Mouse (Mus musculus) cerebellum, adult 8-10 months (tissue): ENCODE measurements around the gene Rfxank.
A peak's percentile ranks its signal among the peaks of the same experiment; 100 is the strongest.

Source experiments
- DNase-seq: peaks from one replicate; pipeline ENCODE4 v3.0.0; 2022

Gene Rfxank

DNA sequence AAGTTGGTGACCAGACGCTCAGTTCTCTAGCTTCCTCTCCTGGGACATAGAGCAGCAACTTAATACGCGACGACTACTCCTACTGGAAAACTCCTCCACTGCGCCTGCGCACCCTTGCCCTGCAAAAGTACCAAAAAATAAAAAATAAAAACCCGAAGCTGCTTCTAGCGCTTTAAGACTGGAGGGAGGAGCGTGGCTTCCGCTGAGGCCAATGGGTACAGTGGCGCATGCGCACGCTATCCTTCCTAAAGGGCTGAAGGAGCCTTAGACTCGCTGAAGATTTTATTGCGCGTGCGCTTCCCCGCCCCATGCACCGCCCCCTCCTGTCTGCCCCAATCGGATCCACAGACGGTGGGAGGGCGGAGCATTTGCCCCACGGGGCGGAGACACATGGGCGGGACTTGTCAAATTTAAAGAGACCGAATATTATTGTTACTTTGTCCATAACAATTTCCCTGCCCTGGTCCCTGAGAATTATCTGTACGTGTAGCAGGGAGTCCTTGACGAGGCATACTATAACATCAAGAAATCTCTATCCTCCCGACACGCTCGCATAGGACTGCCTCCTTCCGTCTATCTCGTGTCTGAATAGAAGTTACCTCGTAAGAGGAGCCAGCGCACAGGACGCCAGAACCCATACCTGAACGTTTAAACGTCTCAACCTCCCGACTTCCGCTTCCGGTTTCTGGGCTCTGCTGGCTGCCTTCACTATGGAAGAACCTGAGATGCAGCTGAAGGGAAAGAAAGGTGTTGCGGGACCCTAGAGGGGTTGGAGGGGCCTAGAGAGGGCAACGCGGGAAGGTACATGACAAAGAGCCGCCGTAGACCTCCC lies at the start of gene Rfxank, which contains the start of the genes Borcs8 and Mef2b:
Rfxank (minus strand) TSS at position 129 of the 832 bp plus-strand sequence.
Borcs8 (plus strand) TSS at position 474 of the 832 bp plus-strand sequence.
Mef2b (plus strand) TSS at position 686 of the 832 bp plus-strand sequence.
- peak; percentile 99 for DNase-seq

DNA sequence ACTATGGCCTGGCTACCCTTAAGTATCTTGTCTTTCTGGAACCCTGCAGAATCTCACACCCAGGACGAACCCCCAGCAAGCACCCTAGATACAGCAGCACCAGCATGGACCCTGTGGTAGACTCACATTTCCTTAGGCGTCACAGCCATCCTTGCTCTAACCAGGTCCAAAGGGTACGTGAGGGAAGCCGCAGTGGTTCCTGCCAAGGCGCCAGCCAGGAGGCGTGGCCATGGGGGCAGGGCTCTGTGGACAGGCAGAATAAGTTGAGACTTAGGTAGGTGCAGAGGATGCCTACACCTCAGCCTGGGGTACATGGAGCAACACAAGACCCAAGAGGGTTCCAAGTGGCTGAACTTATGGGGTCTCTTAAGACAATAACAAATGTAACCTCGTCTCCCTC lies 49.8 kb upstream of the Rfxank start:
- no peak for DNase-seq

DNA sequence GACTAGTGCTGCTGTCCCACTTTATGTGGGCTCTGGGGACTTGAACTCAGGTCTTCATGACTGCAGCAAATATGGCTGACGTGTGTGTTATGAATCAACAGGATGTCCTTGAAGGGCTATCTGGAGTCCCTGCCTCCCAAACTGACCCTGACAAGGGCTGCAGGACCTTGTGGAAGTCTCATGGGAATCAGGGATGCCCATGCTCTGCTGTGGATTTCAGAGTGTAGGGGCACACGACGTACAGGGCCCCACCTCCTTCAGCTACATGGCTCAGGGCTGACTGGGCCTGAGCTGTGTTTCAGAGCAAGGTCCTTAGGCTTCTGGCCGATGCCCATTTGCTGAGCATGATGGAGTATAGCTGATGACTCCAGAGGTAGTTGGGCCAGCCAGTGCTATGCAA lies 44.2 kb upstream of the Rfxank start:
- DNase-seq, result no peak

DNA sequence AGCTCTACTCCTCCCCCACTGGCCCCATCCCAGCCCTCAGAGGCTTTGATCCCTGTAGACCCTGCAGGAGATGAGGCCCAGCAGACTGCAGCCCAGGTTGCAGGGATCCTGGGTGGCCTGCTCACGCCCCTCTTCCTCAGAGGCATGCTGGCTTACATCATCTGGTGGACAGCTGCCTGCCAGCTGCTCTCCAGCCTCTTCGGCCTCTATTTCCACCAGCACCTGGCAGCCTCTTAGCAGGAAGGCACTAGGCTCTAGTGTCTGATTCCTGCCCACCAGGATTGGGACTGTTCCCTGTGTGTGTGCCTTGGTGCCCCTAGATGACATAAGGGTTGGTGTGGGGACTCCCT lies 42.9 kb upstream of the Rfxank start:
- no peak for DNase-seq

DNA sequence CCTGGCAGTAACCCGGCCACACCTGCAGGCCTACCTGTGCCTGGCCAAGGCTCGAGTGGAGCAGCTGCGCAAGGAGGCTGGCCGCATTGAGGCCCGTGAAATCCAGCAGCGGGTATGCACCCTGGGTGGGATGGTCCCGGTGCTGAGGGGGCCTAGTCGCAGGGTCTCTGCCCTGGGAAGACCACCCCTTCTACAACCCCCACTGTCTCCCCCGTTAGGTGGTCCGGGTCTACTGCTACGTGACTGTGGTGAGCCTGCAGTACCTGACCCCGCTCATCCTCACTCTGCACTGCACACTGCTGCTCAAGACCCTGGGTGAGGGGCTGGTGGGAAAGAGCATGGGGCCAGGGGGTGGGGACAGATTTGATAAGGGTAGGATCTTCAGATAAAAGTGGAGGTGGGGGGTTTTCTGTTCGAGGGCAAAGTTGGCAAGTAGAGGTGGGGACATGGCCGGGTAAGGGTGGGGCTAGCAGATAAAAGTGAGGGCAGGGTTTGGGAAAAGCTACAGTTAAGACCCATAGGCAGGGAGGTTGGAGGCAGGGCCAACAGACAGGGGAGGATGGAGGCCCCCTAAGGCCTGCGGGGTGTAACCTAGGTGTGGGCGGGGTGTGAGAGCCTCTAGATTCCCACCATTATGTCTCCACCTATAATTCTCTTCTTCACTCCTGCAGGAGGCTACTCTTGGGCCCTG lies 42.4 kb upstream of the Rfxank start:
- no peak for DNase-seq

DNA sequence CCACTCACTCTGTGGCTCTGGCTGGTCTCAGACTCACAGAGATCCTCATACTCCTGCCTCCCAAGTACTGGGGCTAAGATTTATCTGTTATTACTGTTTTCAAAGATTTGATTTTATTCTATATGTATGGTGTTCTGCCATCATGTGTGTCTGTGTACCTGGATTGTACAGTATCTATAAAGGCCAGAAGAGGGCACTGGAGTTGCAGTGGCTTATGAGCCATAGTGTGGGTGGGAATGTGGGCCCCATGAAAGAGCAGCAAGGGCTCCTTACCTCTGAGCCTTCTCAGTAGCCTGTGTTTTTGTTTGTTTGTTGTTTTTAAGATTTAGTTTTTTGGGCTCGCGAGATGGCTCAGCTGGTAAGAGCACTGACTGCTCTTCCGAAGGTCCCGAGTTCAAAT lies 40.1 kb upstream of the Rfxank start:
- no peak for DNase-seq

DNA sequence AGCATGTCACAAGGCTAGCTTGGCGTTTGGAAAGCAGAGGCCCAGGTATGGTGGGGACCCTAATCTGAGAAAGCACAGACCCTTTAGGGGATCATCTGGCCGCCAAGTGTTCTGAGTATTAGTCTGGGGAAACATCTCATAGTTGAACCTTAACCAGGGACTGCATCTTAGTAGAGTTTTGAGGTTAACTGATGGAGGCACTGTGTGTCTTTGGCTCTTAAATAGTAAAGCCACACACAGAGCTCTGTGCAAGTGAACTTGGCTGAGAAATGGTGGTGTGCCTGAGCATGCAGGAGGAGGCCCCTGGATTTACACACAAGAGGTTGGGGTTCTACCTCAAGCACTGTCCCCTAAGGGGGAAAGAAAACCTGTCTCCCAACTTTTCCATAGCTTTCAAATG lies 39.3 kb upstream of the Rfxank start:
- no peak for DNase-seq

DNA sequence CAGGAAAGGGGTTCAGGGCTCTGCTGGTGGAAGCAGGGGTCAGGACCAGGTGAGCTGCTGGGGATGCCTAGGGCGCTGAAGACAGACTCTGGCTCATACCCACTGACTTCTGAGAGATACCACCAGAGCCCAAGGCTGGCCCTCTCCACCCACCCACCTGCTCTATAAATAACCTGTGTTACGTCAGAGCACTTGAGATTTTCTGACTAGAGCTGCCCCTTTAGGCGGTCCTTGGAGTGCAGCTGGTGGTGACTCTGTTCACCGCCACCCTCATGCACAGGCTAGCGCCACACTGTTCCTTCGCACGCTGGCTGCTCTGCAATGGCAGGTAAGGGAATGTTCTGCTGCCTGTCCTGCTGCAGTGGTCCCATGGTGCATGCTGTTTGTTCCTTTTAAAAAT lies 35.1 kb upstream of the Rfxank start:
- DNase-seq, result no peak

DNA sequence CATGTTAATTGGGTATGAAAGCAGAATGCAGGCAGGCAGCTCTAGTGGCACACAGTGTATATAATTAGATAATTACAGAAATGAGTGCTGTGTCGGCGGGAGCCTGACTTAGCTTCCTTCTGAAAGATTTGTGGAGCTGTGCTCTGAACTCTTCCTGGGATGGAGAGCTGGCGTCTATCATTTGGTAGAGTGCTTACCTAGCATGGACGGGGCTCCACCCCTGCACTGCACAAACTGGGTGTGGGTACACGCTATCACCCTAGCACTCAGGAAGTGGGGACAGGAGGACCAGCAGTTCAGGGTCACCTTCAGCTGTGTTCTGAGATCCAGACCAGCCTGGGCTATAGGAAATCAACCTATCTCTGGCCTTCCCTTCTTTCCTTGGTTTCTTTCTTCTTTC lies 34.4 kb upstream of the Rfxank start:
- no peak for DNase-seq

DNA sequence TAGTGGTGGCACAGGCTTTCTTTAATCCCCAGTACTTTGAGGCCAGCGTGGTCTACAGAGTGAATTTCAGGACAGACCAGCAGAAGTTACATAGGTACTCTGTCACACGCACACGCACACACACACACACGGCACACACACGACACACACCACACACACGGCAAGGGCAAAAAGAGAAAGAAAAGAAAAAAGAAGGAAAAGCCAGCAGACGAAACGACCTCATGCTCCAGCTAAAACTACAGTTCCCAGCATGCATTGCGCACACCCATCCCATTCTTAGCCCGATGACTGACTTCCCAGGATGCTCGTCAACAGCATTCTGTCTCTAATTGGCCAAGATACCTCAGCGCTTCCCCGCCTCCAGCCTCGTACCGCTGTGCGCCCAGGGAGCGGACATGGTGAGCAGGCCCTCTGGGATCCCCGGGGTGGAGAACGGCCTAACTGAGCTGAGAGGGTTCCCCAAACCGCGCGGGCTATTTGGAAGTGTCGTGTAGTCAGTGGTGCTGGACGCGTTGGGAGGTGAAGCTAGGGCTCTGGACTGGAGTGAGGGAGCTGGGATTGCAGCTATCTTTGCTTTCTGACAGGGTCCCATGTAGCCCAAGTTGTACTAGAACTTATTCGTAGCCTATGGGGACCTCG lies 33.2 kb upstream of the Rfxank start, which contains the start of gene Tmem161a:
Tmem161a (plus strand) TSS at position 314 of the 639 bp plus-strand sequence.
- DNase-seq, result peak; percentile 89

DNA sequence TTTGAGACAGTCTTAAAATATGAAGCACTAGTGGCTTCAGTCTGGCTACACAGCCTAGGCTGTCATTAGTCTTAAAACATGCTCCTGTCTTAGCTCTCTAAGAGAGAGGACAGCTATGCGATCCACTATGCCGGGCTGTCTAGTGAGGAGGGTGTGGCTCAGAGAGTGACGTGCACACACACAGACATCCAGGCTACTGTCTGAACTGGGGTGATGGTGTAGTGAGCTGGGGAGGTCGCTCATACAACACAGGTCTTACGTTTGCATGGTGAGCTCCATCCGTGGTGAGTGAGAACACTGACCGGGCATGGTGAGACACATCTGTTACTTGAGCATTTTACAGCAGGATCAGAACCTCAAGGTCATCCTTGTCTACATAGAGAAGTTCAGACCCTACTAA lies 32.3 kb upstream of the Rfxank start:
- no peak for DNase-seq

DNA sequence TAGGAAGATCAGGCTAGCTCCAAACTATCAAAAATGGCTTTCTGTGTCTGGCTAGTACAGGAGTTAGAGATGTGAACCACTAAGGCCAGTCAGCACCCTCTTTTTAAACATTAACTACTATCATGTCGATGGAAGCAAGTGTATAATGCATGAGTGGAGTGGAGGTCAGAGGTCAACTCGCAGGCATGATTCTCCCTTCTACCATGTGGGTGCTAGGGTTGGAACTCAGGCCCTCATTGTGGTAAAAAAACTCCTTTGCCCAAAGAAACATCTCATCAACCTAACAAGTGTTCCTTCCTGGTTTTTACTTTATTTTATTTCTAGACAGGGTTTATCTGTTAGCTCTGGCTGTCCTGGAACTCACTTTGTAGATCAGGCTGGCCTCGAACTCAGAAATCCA lies 31.8 kb upstream of the Rfxank start:
- no peak for DNase-seq

DNA sequence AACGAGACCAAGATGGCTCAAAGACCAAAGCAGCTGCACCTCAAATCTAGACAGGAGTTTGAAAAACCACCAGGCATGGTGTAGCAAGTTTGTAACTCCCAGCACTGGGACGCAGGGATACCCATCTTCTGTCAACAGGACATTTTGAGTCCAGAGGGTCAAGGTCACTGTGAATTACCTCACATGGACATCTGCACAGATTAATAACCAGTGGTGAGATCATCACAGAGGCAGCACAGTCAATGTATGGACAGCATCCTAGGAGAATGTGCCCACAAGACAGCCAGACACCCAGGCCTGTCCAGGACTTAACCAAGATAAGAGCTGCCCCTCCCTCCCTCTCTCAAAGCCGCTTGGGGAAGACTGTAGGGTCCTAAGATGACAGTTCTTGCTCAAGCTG lies 31.2 kb upstream of the Rfxank start:
- no peak for DNase-seq

DNA sequence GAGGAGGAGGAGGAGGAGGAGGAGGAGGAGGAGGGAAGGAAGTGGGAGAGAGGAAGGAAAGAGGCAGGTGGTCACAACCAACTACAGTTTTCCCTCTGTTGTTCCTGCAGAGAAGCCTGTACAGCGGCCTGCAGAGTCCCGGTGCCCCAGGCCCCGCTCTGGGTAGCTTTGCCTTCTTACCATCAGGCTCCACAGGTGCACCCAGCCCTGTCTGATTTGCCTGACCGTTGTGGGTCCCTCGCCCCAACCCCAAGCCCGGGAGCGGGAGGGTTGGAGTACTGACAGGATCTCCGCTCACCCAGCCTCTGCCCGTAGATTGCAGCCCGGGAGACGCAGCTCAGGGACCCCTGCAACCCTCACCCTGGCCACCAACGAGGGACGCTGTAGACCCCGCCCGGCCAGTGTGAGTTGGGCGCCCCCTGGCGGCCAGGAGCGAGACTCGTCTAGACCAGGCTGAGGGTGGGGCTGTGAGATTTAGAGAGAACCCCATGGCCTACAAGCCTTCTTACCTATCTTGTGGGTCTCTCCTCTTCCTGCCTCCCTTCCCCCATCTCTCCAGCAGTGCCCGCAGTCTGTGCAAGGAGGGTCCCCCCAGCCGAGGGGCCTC lies 27.7 kb upstream of the Rfxank start:
- DNase-seq, result peak; percentile 63

DNA sequence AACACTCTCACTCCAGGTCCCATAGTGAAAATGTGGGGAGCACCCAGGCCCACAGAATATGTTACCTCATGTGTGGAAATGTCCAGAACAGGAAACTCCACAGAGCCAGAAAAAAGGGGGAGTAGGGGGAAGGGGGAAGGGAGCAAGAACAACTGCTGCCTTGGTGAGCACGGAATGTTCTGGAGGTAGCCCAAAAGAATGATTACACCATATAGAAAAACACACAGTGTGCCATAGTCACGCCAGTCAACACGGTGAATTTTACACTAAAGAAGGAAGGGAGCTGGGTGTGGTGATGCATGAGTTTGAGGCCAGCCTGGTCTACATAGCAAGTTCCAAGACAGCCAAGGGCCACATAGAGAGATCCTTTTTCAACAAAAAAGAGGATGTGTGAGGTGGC lies 24.4 kb upstream of the Rfxank start:
- no peak for DNase-seq

DNA sequence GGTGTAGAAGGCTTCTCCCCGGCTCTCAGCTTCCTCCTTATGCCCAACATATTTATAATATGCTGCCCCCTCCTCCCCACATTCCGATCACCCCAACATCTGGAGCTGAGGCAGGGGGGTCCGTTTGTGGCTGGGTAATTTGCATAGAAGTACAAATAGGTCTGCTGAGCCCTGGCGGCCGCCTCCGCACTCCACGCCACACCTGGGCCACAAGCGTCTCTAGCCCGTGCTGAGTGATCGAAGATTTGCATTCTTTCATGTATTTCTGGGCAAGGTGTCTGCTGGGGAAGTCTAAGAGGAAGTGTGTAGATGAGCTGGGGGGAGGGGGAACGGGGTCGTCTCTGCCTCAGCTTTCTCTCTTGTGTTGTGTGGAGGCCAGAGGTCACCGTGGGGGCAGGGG lies 21.1 kb upstream of the Rfxank start:
- no peak for DNase-seq

DNA sequence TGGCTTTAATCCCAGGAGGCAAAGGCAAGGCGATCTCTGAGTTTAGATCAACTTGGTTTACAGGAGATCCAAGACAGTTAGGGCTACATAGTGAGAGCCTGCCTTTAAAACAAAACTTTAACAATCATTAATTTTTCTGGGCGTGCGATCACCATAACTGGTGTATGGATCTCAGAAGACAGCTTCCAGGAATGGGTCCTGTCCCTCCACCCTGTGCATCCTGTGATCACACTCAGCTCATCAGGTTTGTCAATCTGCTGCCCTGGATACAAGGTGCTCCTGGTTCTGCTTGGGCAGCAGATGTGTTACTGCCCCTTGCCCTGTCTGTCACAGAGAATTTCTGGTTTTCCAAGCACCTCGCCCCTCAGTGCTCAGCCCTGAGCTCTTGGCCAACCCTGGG lies 20.3 kb upstream of the Rfxank start:
- no peak for DNase-seq

DNA sequence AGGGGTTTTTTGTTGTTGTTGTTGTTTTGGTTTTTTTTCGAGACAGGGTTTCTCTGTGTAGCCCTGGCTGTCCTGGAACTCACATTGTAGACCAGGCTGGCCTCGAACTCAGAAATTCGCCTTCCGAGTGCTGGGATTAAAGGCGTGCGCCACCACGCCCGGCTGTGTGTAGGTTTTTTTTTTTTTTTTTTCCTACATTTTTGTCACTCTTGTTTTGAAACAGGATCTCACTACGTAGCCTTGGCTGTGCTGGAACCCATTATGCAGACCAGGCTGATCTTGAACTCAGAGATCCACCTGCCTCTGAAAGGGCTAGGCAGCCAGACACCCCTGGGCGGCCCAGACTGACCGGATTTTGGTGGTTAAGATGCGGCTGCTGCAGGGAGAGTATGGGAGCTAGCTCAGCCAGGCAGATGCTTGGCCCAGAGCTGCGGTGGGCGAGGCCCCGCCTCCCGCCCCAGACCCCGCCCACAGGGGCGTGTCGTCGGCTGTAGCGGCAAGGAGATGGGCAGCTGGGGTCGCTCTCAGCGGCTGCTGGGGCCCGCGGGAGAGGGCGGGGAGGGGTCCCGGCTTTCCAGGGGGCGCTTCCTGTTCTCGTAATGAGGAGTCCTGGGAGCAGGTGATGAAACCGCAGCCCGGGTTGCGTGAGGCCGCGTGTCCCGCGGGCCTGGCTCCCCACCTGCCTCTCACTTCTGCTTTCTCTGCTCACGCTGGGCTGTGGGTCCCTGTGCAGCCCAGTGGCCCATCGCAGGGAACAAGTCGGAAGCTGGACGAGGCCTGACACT lies 19.3 kb upstream of the Rfxank start:
- peak; percentile 39 for DNase-seq

DNA sequence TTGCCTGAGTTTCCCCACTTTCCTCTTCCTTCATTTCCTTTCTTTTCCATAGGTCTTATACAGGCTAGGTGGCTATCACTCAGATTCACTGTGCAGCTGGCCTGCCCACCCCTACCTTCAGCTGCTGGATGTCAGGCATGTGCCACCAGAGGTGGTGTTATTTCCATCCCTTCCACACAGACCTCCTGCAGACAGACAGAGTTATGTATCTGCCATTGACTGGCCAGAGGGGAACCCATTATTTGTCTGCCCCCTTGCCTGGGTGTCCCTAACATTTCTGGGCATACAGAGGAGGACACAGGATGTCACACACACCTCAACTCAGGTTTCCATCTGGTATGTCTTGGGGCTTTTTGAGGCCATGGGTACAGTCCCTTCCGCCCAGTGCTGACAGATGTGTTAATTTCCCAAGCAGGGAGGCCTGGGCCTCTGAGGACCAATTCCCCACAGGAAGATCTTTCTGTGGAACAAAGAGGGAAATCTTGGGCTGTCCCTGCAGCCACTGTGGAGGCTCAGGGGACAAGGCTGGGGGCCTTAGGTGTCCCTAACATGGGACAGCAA lies 18.4 kb upstream of the Rfxank start:
- no peak for DNase-seq

DNA sequence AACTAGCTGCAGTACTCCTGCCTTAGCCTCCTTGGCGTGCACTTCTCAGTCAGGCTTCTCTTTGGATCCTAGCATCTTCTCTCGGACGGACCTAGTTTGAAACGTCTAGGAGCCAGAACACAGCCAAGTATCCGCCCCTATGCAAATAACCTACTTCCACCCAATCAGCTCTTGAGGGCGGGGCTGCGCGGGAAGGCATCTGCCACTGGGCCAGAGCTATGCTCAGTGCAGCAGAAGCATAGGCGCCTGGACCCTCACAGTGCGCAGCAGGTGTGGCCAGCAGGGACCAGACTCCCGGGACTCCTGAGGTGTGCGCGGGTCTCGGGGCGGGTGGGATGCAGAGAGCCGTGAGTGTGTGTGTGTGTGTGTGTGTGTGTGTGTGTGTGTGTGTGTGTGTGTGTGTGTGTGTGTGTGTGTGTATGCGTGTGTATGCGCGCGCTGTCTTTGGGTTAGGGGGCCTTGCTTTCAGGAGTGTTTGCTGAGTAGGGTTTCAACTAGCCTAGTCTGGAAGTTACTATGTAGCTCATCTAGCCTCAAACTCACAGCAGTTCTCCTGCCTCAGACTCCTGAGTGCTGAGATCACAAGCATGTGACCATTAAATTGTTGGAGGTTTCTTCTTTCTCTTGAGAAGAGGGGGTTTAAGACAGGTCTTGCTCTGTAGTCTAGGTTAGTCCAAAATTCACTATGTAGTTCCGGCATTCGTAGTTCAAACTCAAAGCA lies 13.7 kb upstream of the Rfxank start:
- DNase-seq, result no peak

DNA sequence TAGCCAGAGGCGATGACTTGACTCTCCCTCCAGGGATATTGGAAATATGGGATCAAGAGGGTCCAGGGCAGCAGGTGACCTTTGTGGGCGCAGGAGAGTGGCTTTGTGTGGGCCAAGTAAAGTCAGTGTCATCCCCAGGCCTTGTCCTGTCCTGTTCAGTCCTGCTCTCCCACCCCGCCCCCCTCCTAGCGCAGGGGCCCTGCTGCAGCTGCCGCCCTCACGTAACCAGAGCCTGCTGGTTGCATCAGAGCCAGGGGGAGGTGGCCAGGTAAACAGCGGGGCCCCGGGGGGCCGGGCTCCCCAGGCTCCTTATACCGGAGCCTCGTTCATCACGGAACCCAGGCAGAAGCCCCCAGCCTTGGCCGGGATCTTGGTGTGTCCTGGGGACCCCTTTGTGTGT lies 11.2 kb upstream of the Rfxank start:
- no peak for DNase-seq
